Mouse (Mus musculus): ENCODE data around the gene Fam71f1.

The Fam71f1 gene

GRCm38 (mm10) chr6:29318879-29319278 lies at the start of gene Fam71f1:
TSS of gene Fam71f1 (plus strand) at chr6:29319140.
- DNase-seq (ENCODE audit: low read depth, low spot score) = no peak

- no peak for DNase-seq (ENCODE audit: low read depth, low spot score)
These were observed 48.0 kb upstream of the Fam71f1 start for GRCm38 (mm10) chr6:29270961-29271360.

- peak; percentile 79 for DNase-seq (ENCODE audit: low read depth, low spot score)
These were observed 46.4 kb upstream of the Fam71f1 start, which contains the start of gene Hilpda for GRCm38 (mm10) chr6:29272312-29273072. TSS of gene Hilpda (plus strand) at chr6:29272488.

- no peak for DNase-seq (ENCODE audit: low read depth, low spot score)
These were observed 42.2 kb upstream of the Fam71f1 start for GRCm38 (mm10) chr6:29276746-29277145.

GRCm38 (mm10) chr6:29278513-29279267 lies 40.2 kb upstream of the Fam71f1 start:
- DNase-seq (ENCODE audit: low read depth, low spot score) = peak; percentile 66

- DNase-seq (ENCODE audit: low read depth, low spot score) = no peak
These were observed 39.6 kb upstream of the Fam71f1 start, which contains the start of gene Fam71f2 for GRCm38 (mm10) chr6:29279293-29279692. TSS of gene Fam71f2 (plus strand) at chr6:29279593.

- DNase-seq (ENCODE audit: low read depth, low spot score) = no peak
These were observed 38.3 kb upstream of the Fam71f1 start for GRCm38 (mm10) chr6:29280671-29281070.

GRCm38 (mm10) chr6:29286870-29287269 lies 32.1 kb upstream of the Fam71f1 start:
- no peak for DNase-seq (ENCODE audit: low read depth, low spot score)

GRCm38 (mm10) chr6:29287481-29287880 lies 31.5 kb upstream of the Fam71f1 start:
- DNase-seq (ENCODE audit: low read depth, low spot score) = no peak

GRCm38 (mm10) chr6:29287944-29288343 lies 31.0 kb upstream of the Fam71f1 start:
- no peak for DNase-seq (ENCODE audit: low read depth, low spot score)

GRCm38 (mm10) chr6:29288651-29289050 lies 30.3 kb upstream of the Fam71f1 start:
- no peak for DNase-seq (ENCODE audit: low read depth, low spot score)

- DNase-seq (ENCODE audit: low read depth, low spot score) = no peak
These were observed 19.8 kb upstream of the Fam71f1 start for GRCm38 (mm10) chr6:29299112-29299511.

GRCm38 (mm10) chr6:29303251-29303650 lies 15.7 kb upstream of the Fam71f1 start:
- no peak for DNase-seq (ENCODE audit: low read depth, low spot score)

GRCm38 (mm10) chr6:29303726-29304125 lies 15.2 kb upstream of the Fam71f1 start:
- DNase-seq (ENCODE audit: low read depth, low spot score) = no peak

GRCm38 (mm10) chr6:29305462-29305861 lies 13.5 kb upstream of the Fam71f1 start:
- DNase-seq (ENCODE audit: low read depth, low spot score) = no peak

GRCm38 (mm10) chr6:29308846-29309605 lies 9.9 kb upstream of the Fam71f1 start:
- DNase-seq (ENCODE audit: low read depth, low spot score) = no peak

- no peak for DNase-seq (ENCODE audit: low read depth, low spot score)
These were observed 5.2 kb upstream of the Fam71f1 start for GRCm38 (mm10) chr6:29313690-29314202.

GRCm38 (mm10) chr6:29317286-29317685 lies 1.7 kb upstream of the Fam71f1 start:
- DNase-seq (ENCODE audit: low read depth, low spot score) = no peak

GRCm38 (mm10) chr6:29317941-29318340 lies 999 bp upstream of the Fam71f1 start:
- no peak for DNase-seq (ENCODE audit: low read depth, low spot score)

GRCm38 (mm10) chr6:29321586-29321985 lies 2.6 kb downstream of the Fam71f1 start:
- no peak for DNase-seq (ENCODE audit: low read depth, low spot score)

- no peak for DNase-seq (ENCODE audit: low read depth, low spot score)
These were observed 3.2 kb downstream of the Fam71f1 start for GRCm38 (mm10) chr6:29322147-29322546.

GRCm38 (mm10) chr6:29322735-29323134 lies 3.8 kb downstream of the Fam71f1 start:
- DNase-seq (ENCODE audit: low read depth, low spot score) = no peak

All from retina, postnatal 7 days (tissue).